Mouse (Mus musculus) liver, embryonic 16.5 days (tissue): ENCODE data around the gene Col6a6. TPM values are rescaled to one million over a fixed set of nuclear protein-coding genes. Genes with fewer than 3 reads are reported as not detected.

Experiments used
- ATAC-seq: fragments of 200-750 bp; cut with Nextera tagmentation; 2 replicates; pipeline ENCODE4 v1.8.0; 2017; ENCODE audit warnings: low read depth, mild to moderate bottlenecking, moderate number of reproducible peaks, moderate library complexity
- H3K27ac ChIP-seq: fragments of 300-500 bp; sonication (generic); 2 replicates; pipeline ENCODE4 v1.5.1; 2014; ENCODE audit warnings: mild to moderate bottlenecking, low read length
- H3K27me3 ChIP-seq: fragments of 300-500 bp; sonication (generic); 2 replicates; pipeline ENCODE4 v1.6.1; 2014; ENCODE audit warnings: low read depth, low read length, mixed read lengths; ENCODE audit not compliant: control insufficient read depth, insufficient read depth
- H3K36me3 ChIP-seq: fragments of 300-500 bp; sonication (generic); 2 replicates; pipeline ENCODE4 v1.6.1; 2014; ENCODE audit warnings: mild to moderate bottlenecking; ENCODE audit not compliant: control insufficient read depth, insufficient read depth
- H3K4me1 ChIP-seq: fragments of 300-500 bp; sonication (generic); 2 replicates; pipeline ENCODE4 v1.6.1; 2014; ENCODE audit warnings: low read depth, low read length, mixed read lengths; ENCODE audit not compliant: control insufficient read depth
- H3K4me2 ChIP-seq: fragments of 300-500 bp; sonication (generic); 2 replicates; pipeline ENCODE4 v1.6.1; 2014; ENCODE audit warnings: low read depth, low read length, mixed read lengths
- H3K4me3 ChIP-seq: fragments of 300-500 bp; sonication (generic); 2 replicates; pipeline ENCODE4 v1.5.1; 2014; ENCODE audit warnings: low read depth, mild to moderate bottlenecking, low read length
- H3K9ac ChIP-seq: fragments of 300-500 bp; sonication (generic); 2 replicates; pipeline ENCODE4 v1.6.1; 2014; ENCODE audit warnings: low read depth, low read length
- H3K9me3 ChIP-seq: fragments of 300-500 bp; sonication (generic); replicated peaks from 2 replicates; pipeline ENCODE4 v1.6.1; 2016; ENCODE audit warnings: low read length; ENCODE audit not compliant: control insufficient read depth
- WGBS: fragments of 180-500 bp; shearing (Covaris S2); extraction: QIAGEN DNeasy Blood & Tissue Kit; methylation state at CpG from one replicate; pipeline ENCODE4 v1.1.7; 2014; ENCODE audit not compliant: insufficient replicate concordance; 5-methylcytosine and 5-hydroxymethylcytosine counted together
- polyA plus RNA-seq: library from polyadenylated mRNA; unstranded; fragments of >200 nt; fragmentation: Nextera tagmentation; extraction: Ambion mirVana; gene quantifications from 2 replicates; pipeline ENCODE4 v1.2.1, GENCODE M21; 2015

Col6a6 gene
- polyA plus RNA-seq, 1 experiment from 2014 or later = 0.42 TPM

DNA sequence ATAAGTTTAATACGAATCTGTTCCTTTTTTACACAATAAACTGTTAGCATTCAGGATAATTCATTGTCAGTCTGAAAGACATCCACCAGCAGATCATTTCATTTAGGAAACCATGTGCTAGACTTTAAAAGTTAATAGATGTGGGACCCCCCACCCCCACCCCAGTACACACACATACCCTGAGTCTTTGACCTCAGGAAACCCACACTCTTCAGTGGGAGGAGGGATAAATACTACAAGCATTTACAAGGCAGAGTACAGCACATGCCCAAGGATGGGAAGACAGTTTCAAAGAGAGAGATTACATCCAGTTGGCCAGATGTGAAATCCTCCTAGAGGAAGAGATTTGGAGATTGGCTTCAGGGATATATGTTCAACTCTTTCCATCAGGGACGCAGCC is 87.5 kb downstream of the Col6a6 start:
- no peak for ATAC-seq
- H3K9me3 ChIP-seq = no peaks in the 10 kb centered on the region
- H3K27ac ChIP-seq = no peak overlapping the region
- no peaks in the 10 kb centered on the region for H3K27me3 ChIP-seq
- H3K4me2 ChIP-seq = no peak overlapping the region
- H3K4me3 ChIP-seq = no peak overlapping the region
- no peaks in the 10 kb centered on the region for H3K4me1 ChIP-seq
- no peaks in the 10 kb centered on the region for H3K36me3 ChIP-seq
- no peak overlapping the region for H3K9ac ChIP-seq
- 54% methylated on average over 2 of the region's 2 CpGs for WGBS

DNA sequence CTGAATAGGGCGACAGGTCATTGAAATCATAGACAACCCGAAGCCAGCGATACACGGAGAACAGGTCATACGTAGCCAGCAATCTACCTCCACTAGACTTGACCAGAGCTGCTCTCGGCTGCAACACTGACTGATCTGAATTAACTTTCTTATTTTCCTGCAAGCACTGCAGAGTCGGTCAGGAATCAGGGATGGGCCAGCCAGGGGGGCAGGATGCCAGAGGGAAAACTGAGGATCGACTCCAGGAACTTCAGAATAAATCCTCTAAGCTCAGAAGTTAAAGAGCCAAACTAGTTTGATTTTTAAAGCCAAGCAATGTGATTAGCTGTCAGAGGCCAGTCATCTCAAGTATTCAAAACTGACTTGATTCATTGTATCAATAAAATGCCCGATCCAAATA is 88.5 kb downstream of the Col6a6 start:
- no peak for ATAC-seq
- H3K27ac ChIP-seq = no peak overlapping the region
- no peak overlapping the region for H3K9ac ChIP-seq
- H3K4me2 ChIP-seq = no peak overlapping the region
- H3K4me1 ChIP-seq = no peaks in the 10 kb centered on the region
- no peaks in the 10 kb centered on the region for H3K36me3 ChIP-seq
- H3K9me3 ChIP-seq = no peaks in the 10 kb centered on the region
- no peak overlapping the region for H3K4me3 ChIP-seq
- no peaks in the 10 kb centered on the region for H3K27me3 ChIP-seq
- 70% methylated on average over 9 of the region's 9 CpGs for WGBS

DNA sequence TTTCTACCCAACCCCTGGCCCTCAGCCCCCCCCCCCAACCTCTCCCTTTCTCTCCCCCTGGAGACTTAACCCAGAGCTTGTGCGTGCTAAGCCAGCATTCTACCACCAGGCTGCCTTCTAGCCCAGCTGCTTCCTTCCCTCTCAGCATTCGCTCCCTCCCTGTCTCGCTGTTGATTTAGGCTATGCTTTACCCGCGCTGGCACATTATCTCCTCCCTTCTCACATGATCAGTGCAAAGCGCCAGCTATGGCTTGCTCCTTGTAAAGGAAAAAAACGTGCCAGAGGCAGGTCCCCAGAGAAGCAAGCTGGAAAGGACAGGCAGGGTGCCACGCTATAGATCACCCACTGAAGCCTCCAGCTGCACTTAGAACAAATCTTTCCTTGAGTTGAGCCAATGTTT is 90.5 kb downstream of the Col6a6 start:
- H3K4me1 ChIP-seq = no peaks in the 10 kb centered on the region
- H3K9ac ChIP-seq = no peak overlapping the region
- H3K9me3 ChIP-seq = no peaks in the 10 kb centered on the region
- no peak for ATAC-seq
- H3K27me3 ChIP-seq = no peaks in the 10 kb centered on the region
- no peak overlapping the region for H3K4me3 ChIP-seq
- 34% methylated on average over 8 of the region's 8 CpGs for WGBS
- H3K27ac ChIP-seq = no peak overlapping the region
- H3K4me2 ChIP-seq = no peak overlapping the region
- no peaks in the 10 kb centered on the region for H3K36me3 ChIP-seq

DNA sequence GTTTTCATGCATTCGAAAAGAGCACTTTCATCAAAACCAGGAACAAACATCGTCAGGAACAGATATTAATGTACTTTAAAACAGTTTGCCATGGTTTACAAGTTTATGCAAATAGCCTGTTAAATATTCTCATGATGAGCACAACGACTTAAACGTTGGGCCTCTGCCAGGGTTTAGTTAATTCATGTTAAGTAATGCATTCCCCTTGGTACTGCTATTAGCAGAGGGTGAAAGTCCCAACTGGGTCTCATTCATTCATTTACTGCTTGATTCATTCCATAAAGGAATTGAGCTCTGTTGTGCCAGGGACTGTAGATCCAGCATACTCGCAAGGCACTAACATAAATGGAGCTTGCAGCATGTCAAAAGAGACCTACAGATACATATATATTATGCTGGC is 92.8 kb downstream of the Col6a6 start:
- H3K9ac ChIP-seq = no peak overlapping the region
- H3K4me1 ChIP-seq = no peaks in the 10 kb centered on the region
- WGBS = 56% methylated on average over 5 of the region's 5 CpGs
- no peaks in the 10 kb centered on the region for H3K27me3 ChIP-seq
- H3K27ac ChIP-seq = no peak overlapping the region
- no peak for ATAC-seq
- no peaks in the 10 kb centered on the region for H3K9me3 ChIP-seq
- no peaks in the 10 kb centered on the region for H3K36me3 ChIP-seq
- H3K4me3 ChIP-seq = no peak overlapping the region
- no peak overlapping the region for H3K4me2 ChIP-seq

DNA sequence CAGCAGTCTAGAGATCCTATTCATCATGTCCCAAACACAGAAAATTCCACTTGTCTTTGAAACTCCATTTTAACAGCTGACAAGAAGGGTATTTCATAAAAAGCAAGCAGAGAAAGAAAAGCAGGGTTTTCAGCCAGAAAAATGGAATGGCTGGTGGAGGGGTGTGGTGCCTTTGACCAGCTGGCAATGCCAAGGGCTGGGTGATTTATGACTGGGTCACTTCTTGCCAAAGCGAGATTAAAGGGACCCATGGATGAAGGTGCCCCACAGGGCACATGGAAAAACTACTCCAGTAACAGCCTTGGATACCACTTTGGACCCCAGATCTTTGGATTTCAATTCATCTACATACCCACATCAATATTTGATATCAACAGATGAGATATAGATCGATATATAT is 93.3 kb downstream of the Col6a6 start:
- no peak overlapping the region for H3K4me2 ChIP-seq
- no peak for ATAC-seq
- H3K36me3 ChIP-seq = no peaks in the 10 kb centered on the region
- no peaks in the 10 kb centered on the region for H3K27me3 ChIP-seq
- WGBS = 53% methylated on average over 2 of the region's 2 CpGs
- no peaks in the 10 kb centered on the region for H3K9me3 ChIP-seq
- no peaks in the 10 kb centered on the region for H3K4me1 ChIP-seq
- no peak overlapping the region for H3K4me3 ChIP-seq
- H3K27ac ChIP-seq = no peak overlapping the region
- no peak overlapping the region for H3K9ac ChIP-seq

DNA sequence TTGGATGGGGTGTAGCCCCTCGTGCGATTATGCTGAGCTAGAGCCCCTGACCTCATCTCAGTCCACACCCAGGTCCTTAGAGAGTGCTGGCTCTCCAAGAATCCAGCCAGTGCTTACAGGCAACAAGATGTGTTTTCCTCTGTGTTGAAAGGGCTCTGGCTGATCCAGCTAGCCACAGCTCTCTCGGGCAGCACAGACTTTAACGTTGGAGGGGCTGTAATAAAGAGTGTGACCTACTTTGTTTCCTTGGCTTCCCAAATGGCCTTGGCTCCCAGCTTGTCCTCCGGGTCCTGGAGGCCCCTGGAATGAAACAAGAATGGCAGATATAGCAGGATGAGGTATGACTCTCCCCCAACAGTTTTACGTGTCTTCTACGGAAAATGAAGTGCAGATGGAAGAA is 96.0 kb downstream of the Col6a6 start:
- WGBS = 54% methylated on average over 7 of the region's 7 CpGs

DNA sequence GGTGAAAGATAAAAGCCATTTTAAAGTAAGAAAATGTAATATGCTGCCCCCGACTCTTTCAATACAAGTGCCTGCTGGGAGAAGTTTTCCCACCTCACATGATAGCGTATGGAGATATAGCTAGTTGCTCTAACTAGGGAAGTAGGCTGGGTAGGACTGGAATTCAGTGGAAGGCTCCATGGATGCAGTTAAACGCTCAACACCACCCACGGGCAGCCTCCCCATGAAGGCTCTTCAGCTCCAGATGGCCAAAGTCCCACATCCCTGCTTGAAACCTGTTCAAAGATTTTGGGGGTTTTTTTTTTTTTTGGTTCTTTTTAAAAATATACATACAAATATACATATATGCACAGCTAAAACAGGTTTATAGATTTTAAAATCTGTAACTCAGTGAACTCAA is 107.5 kb downstream of the Col6a6 start:
- H3K4me2 ChIP-seq = no peak overlapping the region
- 63% methylated on average over 4 of the region's 4 CpGs for WGBS
- H3K9me3 ChIP-seq = no peaks in the 10 kb centered on the region
- H3K27me3 ChIP-seq = no peaks in the 10 kb centered on the region
- ATAC-seq = no peak
- H3K36me3 ChIP-seq = no peaks in the 10 kb centered on the region
- no peak overlapping the region for H3K9ac ChIP-seq
- H3K27ac ChIP-seq = no peak overlapping the region
- no peak overlapping the region for H3K4me3 ChIP-seq
- H3K4me1 ChIP-seq = no peaks in the 10 kb centered on the region

More for the DNA sequence above, 96.0 kb downstream of the Col6a6 start:
- Histone ChIP-seq H3K36me3 (no peaks in the 10 kb centered on the region), H3K4me3 (no peak overlapping the region), H3K4me2 (no peak overlapping the region), H3K4me1 (no peaks in the 10 kb centered on the region), H3K27me3 (no peaks in the 10 kb centered on the region), H3K27ac (no peak overlapping the region), H3K9ac (no peak overlapping the region), H3K9me3 (no peaks in the 10 kb centered on the region)
- no peak for ATAC-seq

DNA sequence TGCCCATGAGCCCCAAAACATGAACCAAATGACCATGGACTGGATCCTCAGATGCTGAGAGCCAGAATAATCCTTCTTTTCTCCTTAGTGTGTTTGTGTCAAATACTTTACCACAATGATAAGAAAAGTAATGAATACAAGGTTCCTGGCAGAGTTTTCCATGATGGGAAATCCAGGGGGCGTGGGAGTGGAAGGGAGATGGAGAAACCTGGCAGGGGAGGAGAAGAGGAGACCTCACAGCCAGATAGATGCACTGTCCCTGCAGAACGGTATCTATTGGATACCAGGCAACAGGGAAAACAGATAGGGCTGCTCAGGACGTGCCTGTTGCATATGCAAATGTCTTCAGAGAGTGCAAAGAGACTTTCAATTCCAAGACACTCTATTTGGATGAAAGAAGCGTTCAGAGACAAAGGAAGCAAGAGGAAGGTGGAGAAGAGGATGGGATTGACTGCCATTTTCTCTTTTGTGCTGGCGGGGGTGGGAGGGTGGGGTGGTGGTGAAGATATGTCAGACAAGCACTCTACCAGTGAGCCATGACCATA is 108.0 kb downstream of the Col6a6 start:
- Histone ChIP-seq H3K36me3 (no peaks in the 10 kb centered on the region), H3K4me3 (no peak overlapping the region), H3K27ac (no peak overlapping the region), H3K4me2 (no peak overlapping the region), H3K9me3 (no peaks in the 10 kb centered on the region), H3K27me3 (no peaks in the 10 kb centered on the region), H3K4me1 (no peaks in the 10 kb centered on the region), H3K9ac (no peak overlapping the region)
- WGBS = 39% methylated on average over 5 of the region's 5 CpGs
- no peak for ATAC-seq

DNA sequence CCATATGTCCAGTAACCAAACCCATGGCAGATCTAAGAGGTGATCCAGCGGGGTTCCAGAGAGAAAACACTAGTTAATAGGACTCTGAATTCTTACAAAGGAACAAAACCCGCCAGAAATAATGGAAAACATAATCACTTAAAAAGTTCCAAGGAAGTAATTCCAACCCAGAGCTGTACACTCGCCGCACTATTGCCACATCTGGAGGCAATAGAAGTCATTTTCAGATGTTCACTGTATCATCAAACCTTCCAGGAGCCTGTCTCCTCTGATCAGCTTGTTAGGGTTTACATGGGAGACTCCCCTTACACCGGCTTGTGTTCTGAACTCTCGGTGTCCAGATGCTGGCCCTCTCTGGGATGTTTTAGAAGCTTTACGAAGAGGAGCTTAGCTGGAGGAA is 108.6 kb downstream of the Col6a6 start:
- Histone ChIP-seq H3K4me2 (no peak overlapping the region), H3K4me1 (no peaks in the 10 kb centered on the region), H3K4me3 (no peak overlapping the region), H3K27ac (no peak overlapping the region), H3K27me3 (no peaks in the 10 kb centered on the region), H3K9me3 (no peaks in the 10 kb centered on the region), H3K9ac (no peak overlapping the region), H3K36me3 (no peaks in the 10 kb centered on the region)
- WGBS = 55% methylated on average over 7 of the region's 7 CpGs
- no peak for ATAC-seq
